Mouse (Mus musculus) heart, adult 2 months (tissue): ENCODE results near the gene Gm21969.

ENCODE experiments used
- CTCF ChIP-seq: fragments of 200-600 bp; IDR thresholded peaks from 2 replicates; pipeline ENCODE4 v1.8.1; 2022; ENCODE audit warnings: antibody characterized with exemption, mild to moderate bottlenecking, moderate library complexity
- POLR2A ChIP-seq: fragments of 200-500 bp; IDR thresholded peaks from 2 replicates; pipeline ENCODE4 v1.6.1; 2011; ENCODE audit warnings: mild to moderate bottlenecking, low read depth, low read length, control low read depth; ENCODE audit not compliant: insufficient read depth

DNA sequence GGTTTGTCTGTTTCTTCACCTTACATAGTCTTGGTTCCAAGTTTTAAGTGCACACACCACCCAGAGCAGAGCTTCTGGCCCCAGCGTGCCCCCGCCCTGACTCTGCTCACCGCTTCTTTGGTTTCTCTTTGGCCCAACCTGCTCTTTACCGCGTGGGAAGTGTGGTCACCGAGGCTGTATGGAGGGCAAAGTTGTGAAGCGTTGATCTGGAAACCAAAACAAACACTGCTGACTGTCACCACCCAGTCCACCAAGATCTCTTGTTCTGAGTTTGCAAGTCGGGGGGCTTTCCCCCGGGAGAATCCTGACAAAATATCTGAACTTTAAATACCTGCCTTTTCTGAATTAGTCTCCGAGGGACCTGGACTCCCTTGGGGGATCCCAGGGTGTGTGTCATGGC is 24.0 kb upstream of the Gm21969 start:
- no peak for TF ChIP-seq CTCF
- TF ChIP-seq POLR2A = no peak
